Mouse (Mus musculus) liver, embryonic 16.5 days (tissue): Measurements from ENCODE around the gene Prune2. TPM values are rescaled to one million over a fixed set of nuclear protein-coding genes. Genes with fewer than 3 reads are reported as not detected.
"Not testable (repeated sequence)": the region's sequence is repeated elsewhere in the genome, so short reads cannot be mapped to it uniquely, and the experiment has no call there.

Experiments
- ATAC-seq: fragments of 200-750 bp; cut with Nextera tagmentation; 2 replicates; pipeline ENCODE4 v1.8.0; 2017; ENCODE audit warnings: low read depth, mild to moderate bottlenecking, moderate number of reproducible peaks, moderate library complexity
- H3K27ac ChIP-seq: fragments of 300-500 bp; sonication (generic); 2 replicates; pipeline ENCODE4 v1.5.1; 2014; ENCODE audit warnings: mild to moderate bottlenecking, low read length
- H3K27me3 ChIP-seq: fragments of 300-500 bp; sonication (generic); 2 replicates; pipeline ENCODE4 v1.6.1; 2014; ENCODE audit warnings: low read depth, low read length, mixed read lengths; ENCODE audit not compliant: control insufficient read depth, insufficient read depth
- H3K36me3 ChIP-seq: fragments of 300-500 bp; sonication (generic); 2 replicates; pipeline ENCODE4 v1.6.1; 2014; ENCODE audit warnings: mild to moderate bottlenecking; ENCODE audit not compliant: control insufficient read depth, insufficient read depth
- H3K4me1 ChIP-seq: fragments of 300-500 bp; sonication (generic); 2 replicates; pipeline ENCODE4 v1.6.1; 2014; ENCODE audit warnings: low read depth, low read length, mixed read lengths; ENCODE audit not compliant: control insufficient read depth
- H3K4me2 ChIP-seq: fragments of 300-500 bp; sonication (generic); 2 replicates; pipeline ENCODE4 v1.6.1; 2014; ENCODE audit warnings: low read depth, low read length, mixed read lengths
- H3K4me3 ChIP-seq: fragments of 300-500 bp; sonication (generic); 2 replicates; pipeline ENCODE4 v1.5.1; 2014; ENCODE audit warnings: low read depth, mild to moderate bottlenecking, low read length
- H3K9ac ChIP-seq: fragments of 300-500 bp; sonication (generic); 2 replicates; pipeline ENCODE4 v1.6.1; 2014; ENCODE audit warnings: low read depth, low read length
- H3K9me3 ChIP-seq: fragments of 300-500 bp; sonication (generic); replicated peaks from 2 replicates; pipeline ENCODE4 v1.6.1; 2016; ENCODE audit warnings: low read length; ENCODE audit not compliant: control insufficient read depth
- WGBS: fragments of 180-500 bp; shearing (Covaris S2); extraction: QIAGEN DNeasy Blood & Tissue Kit; methylation state at CpG from one replicate; pipeline ENCODE4 v1.1.7; 2014; ENCODE audit not compliant: insufficient replicate concordance; 5-methylcytosine and 5-hydroxymethylcytosine counted together
- polyA plus RNA-seq: library from polyadenylated mRNA; unstranded; fragments of >200 nt; fragmentation: Nextera tagmentation; extraction: Ambion mirVana; gene quantifications from 2 replicates; pipeline ENCODE4 v1.2.1, GENCODE M21; 2015

Prune2 gene
- polyA plus RNA-seq, 1 experiment from 2014 or later: 0.45 TPM

- Histone ChIP-seq H3K27me3 (no peaks in the 10 kb centered on the region), H3K36me3 (no peaks in the 10 kb centered on the region), H3K4me3 (no peak overlapping the region), H3K27ac (no peak overlapping the region), H3K9ac (no peak overlapping the region), H3K4me2 (no peak overlapping the region), H3K9me3 (no peaks in the 10 kb centered on the region), H3K4me1 (no peaks in the 10 kb centered on the region)
- WGBS: 71% methylated on average over 9 of the region's 9 CpGs
- ATAC-seq: no peak
Measured at GRCm38 (mm10) chr19:17168186-17168585, 212.3 kb downstream of the Prune2 start.

- 55% methylated on average over 10 of the region's 10 CpGs for WGBS
- H3K9me3 ChIP-seq: no peaks in the 10 kb centered on the region
- no peak overlapping the region for H3K4me2 ChIP-seq
- no peaks in the 10 kb centered on the region for H3K27me3 ChIP-seq
- H3K9ac ChIP-seq: no peak overlapping the region
- no peak overlapping the region for H3K27ac ChIP-seq
- no peaks in the 10 kb centered on the region for H3K36me3 ChIP-seq
- H3K4me1 ChIP-seq: no peaks in the 10 kb centered on the region
- ATAC-seq: no peak
- H3K4me3 ChIP-seq: no peak overlapping the region
Measured at GRCm38 (mm10) chr19:17169746-17170145, 213.8 kb downstream of the Prune2 start.

DNA sequence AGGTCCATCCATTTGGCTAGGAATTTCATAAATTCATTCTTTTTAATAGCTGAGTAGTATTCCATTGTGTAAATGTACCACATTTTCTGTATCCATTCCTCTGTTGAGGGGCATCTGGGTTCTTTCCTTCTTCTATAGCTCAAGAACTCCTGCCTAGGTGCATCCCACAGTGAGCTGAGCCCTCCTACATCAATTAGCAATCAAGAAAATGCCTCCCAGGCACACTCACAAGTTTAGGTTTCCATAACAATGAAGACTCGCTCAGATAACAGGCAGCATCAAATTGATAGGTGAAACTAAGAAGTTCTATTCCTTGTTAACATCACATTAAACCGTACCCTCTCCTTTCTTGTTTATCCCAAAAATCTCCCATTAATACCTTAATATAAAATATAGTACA is 218.6 kb downstream of the Prune2 start:
- not testable (repeated sequence) for H3K36me3 ChIP-seq, H3K4me2 ChIP-seq, H3K27ac ChIP-seq, H3K4me3 ChIP-seq, ATAC-seq, H3K9me3 ChIP-seq, H3K4me1 ChIP-seq, H3K27me3 ChIP-seq, H3K9ac ChIP-seq
- 64% methylated on average over 2 of the region's 2 CpGs for WGBS

GRCm38 (mm10) chr19:17180506-17180905 is 224.6 kb downstream of the Prune2 start:
- no peaks in the 10 kb centered on the region for H3K4me1 ChIP-seq
- no peaks in the 10 kb centered on the region for H3K9me3 ChIP-seq
- H3K27me3 ChIP-seq: no peaks in the 10 kb centered on the region
- no peak overlapping the region for H3K4me2 ChIP-seq
- no peak overlapping the region for H3K4me3 ChIP-seq
- WGBS: 30% methylated on average over 4 of the region's 4 CpGs
- no peak overlapping the region for H3K9ac ChIP-seq
- no peaks in the 10 kb centered on the region for H3K36me3 ChIP-seq
- no peak for ATAC-seq
- H3K27ac ChIP-seq: no peak overlapping the region

GRCm38 (mm10) chr19:17194730-17195129 is 238.8 kb downstream of the Prune2 start:
- no peak overlapping the region for H3K27ac ChIP-seq
- no peaks in the 10 kb centered on the region for H3K36me3 ChIP-seq
- no peak overlapping the region for H3K4me3 ChIP-seq
- no peaks in the 10 kb centered on the region for H3K4me1 ChIP-seq
- 55% methylated on average over 5 of the region's 5 CpGs for WGBS
- no peaks in the 10 kb centered on the region for H3K9me3 ChIP-seq
- no peak overlapping the region for H3K9ac ChIP-seq
- no peak for ATAC-seq
- H3K4me2 ChIP-seq: no peak overlapping the region
- H3K27me3 ChIP-seq: no peaks in the 10 kb centered on the region

GRCm38 (mm10) chr19:17199059-17199458 is 243.1 kb downstream of the Prune2 start:
- H3K4me3 ChIP-seq: no peak overlapping the region
- no peak overlapping the region for H3K27ac ChIP-seq
- no peak for ATAC-seq
- H3K9me3 ChIP-seq: no peaks in the 10 kb centered on the region
- H3K36me3 ChIP-seq: no peaks in the 10 kb centered on the region
- H3K9ac ChIP-seq: no peak overlapping the region
- H3K4me2 ChIP-seq: no peak overlapping the region
- WGBS: 22% methylated on average over 8 of the region's 8 CpGs
- no peaks in the 10 kb centered on the region for H3K27me3 ChIP-seq
- no peaks in the 10 kb centered on the region for H3K4me1 ChIP-seq

DNA sequence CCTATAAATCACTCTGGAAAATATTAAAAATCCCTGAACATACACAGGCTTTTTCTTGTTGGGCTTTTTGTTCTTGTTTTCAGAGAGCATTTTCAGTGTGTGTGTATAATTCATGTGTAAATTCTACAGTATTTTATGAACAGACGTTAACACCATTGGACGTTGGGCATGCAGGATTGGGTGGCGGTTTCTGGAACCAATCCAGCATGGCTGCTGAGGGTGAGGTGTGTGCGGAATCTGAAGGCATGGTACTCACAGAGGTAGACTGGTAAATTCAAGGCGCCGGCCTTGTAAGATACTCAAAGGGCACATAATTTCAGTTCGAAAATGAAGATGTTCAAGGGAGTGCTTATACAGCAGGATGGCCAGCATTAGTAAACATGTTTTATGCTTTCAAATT is 251.2 kb downstream of the Prune2 start:
- ATAC-seq: no peak
- H3K4me2 ChIP-seq: no peak overlapping the region
- no peak overlapping the region for H3K4me3 ChIP-seq
- H3K9me3 ChIP-seq: no peaks in the 10 kb centered on the region
- H3K27me3 ChIP-seq: no peaks in the 10 kb centered on the region
- WGBS: 71% methylated on average over 7 of the region's 7 CpGs
- no peak overlapping the region for H3K27ac ChIP-seq
- H3K4me1 ChIP-seq: no peaks in the 10 kb centered on the region
- H3K36me3 ChIP-seq: no peaks in the 10 kb centered on the region
- no peak overlapping the region for H3K9ac ChIP-seq

GRCm38 (mm10) chr19:17210541-17210940 is 254.6 kb downstream of the Prune2 start:
- Histone ChIP-seq H3K4me3 (no peak overlapping the region), H3K27me3 (no peaks in the 10 kb centered on the region), H3K4me2 (no peak overlapping the region), H3K4me1 (no peaks in the 10 kb centered on the region), H3K9ac (no peak overlapping the region), H3K9me3 (no peaks in the 10 kb centered on the region), H3K36me3 (no peaks in the 10 kb centered on the region), H3K27ac (no peak overlapping the region)
- ATAC-seq: no peak
- WGBS: 64% methylated on average over 3 of the region's 3 CpGs

DNA sequence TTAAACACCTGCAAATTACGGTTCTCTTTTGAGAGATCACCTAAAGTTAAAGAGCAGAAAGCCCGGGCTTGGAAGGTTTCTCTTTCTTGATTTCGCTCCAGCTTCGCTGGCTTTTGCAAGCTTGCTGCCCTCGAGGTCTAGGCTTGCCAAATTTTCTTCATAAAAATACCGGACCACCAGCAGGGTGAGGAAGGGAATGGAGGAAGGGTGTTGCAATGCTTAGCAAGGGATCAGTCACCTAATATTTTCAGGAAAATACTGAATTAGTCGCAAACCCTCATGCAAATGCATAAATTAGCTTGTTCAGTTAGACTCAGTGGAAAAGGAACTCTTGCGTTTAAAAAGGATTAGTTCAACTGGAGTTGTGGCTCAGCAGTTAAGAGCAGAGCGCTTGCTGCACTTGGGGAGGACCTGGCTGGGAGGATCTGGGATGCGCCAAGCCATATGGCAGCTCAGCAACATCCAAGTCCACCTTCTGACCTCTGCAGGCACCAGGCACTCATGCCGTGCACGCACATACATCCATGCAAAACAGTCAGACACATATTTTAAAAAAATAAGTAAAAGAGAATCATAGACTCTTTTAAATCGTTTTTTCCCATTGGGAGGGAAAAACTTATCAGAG is 259.1 kb downstream of the Prune2 start:
- no peak overlapping the region for H3K4me2 ChIP-seq
- H3K4me1 ChIP-seq: no peaks in the 10 kb centered on the region
- H3K27me3 ChIP-seq: no peaks in the 10 kb centered on the region
- H3K27ac ChIP-seq: no peak overlapping the region
- no peak overlapping the region for H3K4me3 ChIP-seq
- no peak for ATAC-seq
- no peaks in the 10 kb centered on the region for H3K36me3 ChIP-seq
- 60% methylated on average over 13 of the region's 13 CpGs for WGBS
- no peaks in the 10 kb centered on the region for H3K9me3 ChIP-seq
- no peak overlapping the region for H3K9ac ChIP-seq
